Mouse (Mus musculus) myocyte (in vitro differentiated cells): ENCODE data around the gene Ppp2r5e.

Experiments
- CEBPB ChIP-seq: IDR thresholded peaks from 2 replicates; pipeline ENCODE4 v1.6.1; 2011; ENCODE audit warnings: mild to moderate bottlenecking, moderate library complexity; ENCODE audit not compliant: poor library complexity, insufficient read depth, severe bottlenecking
- MYOD1 ChIP-seq, 3 experiments: IDR thresholded peaks; one replicate each; pipeline ENCODE4 v1.6.1; 2011; ENCODE audit warnings: control low read depth in 2 of 3, low read depth in 2 of 3, mild to moderate bottlenecking in 2 of 3, moderate library complexity in 1 of 3; ENCODE audit not compliant: insufficient read length in 2 of 3, control insufficient read depth in 1 of 3
- MYOG ChIP-seq, 3 experiments: IDR thresholded peaks; one replicate each; pipeline ENCODE4 v1.6.1; 2011; ENCODE audit warnings: control low read depth in 2 of 3, low read depth in 2 of 3, mild to moderate bottlenecking in 2 of 3; ENCODE audit not compliant: insufficient read length in 2 of 3, control insufficient read depth in 1 of 3, insufficient read depth in 1 of 3
- POLR2A ChIP-seq: IDR thresholded peaks from one replicate; pipeline ENCODE4 v1.6.1; 2011; ENCODE audit warnings: low read depth, mild to moderate bottlenecking, control low read depth, moderate library complexity; ENCODE audit not compliant: insufficient read length
- POLR2AphosphoS2 ChIP-seq: IDR thresholded peaks from one replicate; pipeline ENCODE4 v1.6.1; 2011; ENCODE audit warnings: low read depth, control low read depth; ENCODE audit not compliant: insufficient read length
- TCF12 ChIP-seq: IDR thresholded peaks from one replicate; pipeline ENCODE4 v1.6.1; 2011; ENCODE audit warnings: mild to moderate bottlenecking, control low read depth; ENCODE audit not compliant: poor library complexity, insufficient read depth, severe bottlenecking
- USF1 ChIP-seq: IDR thresholded peaks from one replicate; pipeline ENCODE4 v1.6.1; 2011; ENCODE audit warnings: low read depth, mild to moderate bottlenecking, control low read depth, moderate library complexity

DNA sequence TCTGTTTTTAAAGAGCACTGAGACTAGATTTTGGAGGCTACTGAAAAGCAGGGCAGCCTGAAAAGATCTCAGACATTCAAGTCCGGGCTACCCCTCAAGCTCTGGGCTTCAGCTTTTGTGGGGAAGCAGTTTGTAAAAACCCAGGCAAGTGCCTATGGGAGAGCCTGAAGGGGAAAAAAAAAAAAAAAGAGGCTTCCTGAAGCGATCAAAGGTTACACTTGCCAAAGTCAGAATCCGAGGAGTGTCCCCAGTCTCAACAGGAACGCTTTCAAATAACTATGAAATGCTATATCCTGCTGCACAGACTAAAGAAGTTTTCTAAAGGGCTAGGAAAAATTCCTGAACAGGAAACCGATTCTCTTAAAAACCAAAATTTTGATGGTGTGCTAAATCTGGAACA is 128.9 kb downstream of the Ppp2r5e start:
- TF ChIP-seq CEBPB (no peak), MYOD1 (IDR thresholded peaks at IDR 0.05; ENCODE audit: control insufficient read depth in 1 of 3, insufficient read length in 2 of 3, low read depth in 2 of 3) (no peak), USF1 (no peak), POLR2A (no peak), TCF12 (no peak), POLR2AphosphoS2 (no peak), MYOG (IDR thresholded peaks at IDR 0.05; ENCODE audit: control insufficient read depth in 1 of 3, insufficient read depth in 1 of 3, insufficient read length in 2 of 3, low read depth in 2 of 3) (no peak)
